Mouse (Mus musculus) right cerebral cortex, postnatal 4 days (tissue): ENCODE results near the gene Vps51.
A peak's percentile ranks its signal among the peaks of the same experiment; 100 is the strongest.

ENCODE experiments used
- DNase-seq: peaks from one replicate; pipeline ENCODE4 v3.0.0-alpha.2; 2022

Vps51 gene

GRCm38 (mm10) chr19:6079983-6080480 is 3.0 kb upstream of the Vps51 start, which contains the start of gene Tmem262:
Gene Tmem262 (plus strand): TSS chr19:6080033.
- no peak for DNase-seq

GRCm38 (mm10) chr19:6073889-6074288 is 3.1 kb downstream of the Vps51 start:
- no peak for DNase-seq

- no peak for DNase-seq
These were observed 5.8 kb downstream of the Vps51 start for GRCm38 (mm10) chr19:6071261-6071660.

- DNase-seq = no peak
These were observed 6.3 kb downstream of the Vps51 start for GRCm38 (mm10) chr19:6070571-6071250.

- DNase-seq = no peak
These were observed 7.2 kb downstream of the Vps51 start for GRCm38 (mm10) chr19:6069851-6070250.

- DNase-seq = no peak
These were observed 8.1 kb downstream of the Vps51 start for GRCm38 (mm10) chr19:6068951-6069350.

GRCm38 (mm10) chr19:6067724-6068415 is 9.2 kb downstream of the Vps51 start, which contains the start of gene Tm7sf2:
Gene Tm7sf2 (minus strand): TSS chr19:6068373.
- DNase-seq = peak; percentile 87

GRCm38 (mm10) chr19:6067011-6067723 is 9.9 kb downstream of the Vps51 start:
- peak; percentile 92 for DNase-seq

- peak; percentile 32 for DNase-seq
These were observed 10.5 kb downstream of the Vps51 start for GRCm38 (mm10) chr19:6066571-6066970.

GRCm38 (mm10) chr19:6063081-6063480 is 13.9 kb downstream of the Vps51 start:
- no peak for DNase-seq

- no peak for DNase-seq
These were observed 14.6 kb downstream of the Vps51 start for GRCm38 (mm10) chr19:6062418-6062817.

GRCm38 (mm10) chr19:6061641-6062302 is 15.3 kb downstream of the Vps51 start:
- DNase-seq = peak; percentile 52

- DNase-seq = peak; percentile 85
These were observed 16.0 kb downstream of the Vps51 start, which contains the start of gene Znhit2 for GRCm38 (mm10) chr19:6061021-6061533. Gene Znhit2 (plus strand): TSS chr19:6061192.

GRCm38 (mm10) chr19:6058966-6059365 is 18.1 kb downstream of the Vps51 start:
- no peak for DNase-seq

GRCm38 (mm10) chr19:6058513-6058912 is 18.5 kb downstream of the Vps51 start:
- no peak for DNase-seq

- DNase-seq = peak; percentile 99
These were observed 19.5 kb downstream of the Vps51 start, which contains the start of the genes Mrpl49 and Fau for GRCm38 (mm10) chr19:6057313-6058096. Gene Mrpl49 (minus strand): TSS chr19:6057785. Gene Fau (plus strand): TSS chr19:6057844.

- no peak for DNase-seq
These were observed 20.3 kb downstream of the Vps51 start for GRCm38 (mm10) chr19:6056696-6057095.

- DNase-seq = no peak
These were observed 22.7 kb downstream of the Vps51 start for GRCm38 (mm10) chr19:6054296-6054695.

GRCm38 (mm10) chr19:6052516-6052915 is 24.5 kb downstream of the Vps51 start:
- no peak for DNase-seq

GRCm38 (mm10) chr19:6048681-6049410 is 28.2 kb downstream of the Vps51 start:
- no peak for DNase-seq

- no peak for DNase-seq
These were observed 29.2 kb downstream of the Vps51 start for GRCm38 (mm10) chr19:6047899-6048166.
